Mouse (Mus musculus) monocyte, adult 2 months (primary cell): ENCODE measurements around the gene Boll.

Experiments
- DNase-seq, 2 experiments: peaks; one replicate each; pipeline ENCODE4 v3.0.0; 2022; ENCODE audit warnings: low spot score in 2 of 2, low read depth in 1 of 2

Gene Boll

GRCm38 (mm10) chr1:55239237-55239636 is 124.0 kb downstream of the Boll start:
- no peak for DNase-seq

- no peak for DNase-seq
Observed at GRCm38 (mm10) chr1:55238496-55238895, 124.8 kb downstream of the Boll start.

GRCm38 (mm10) chr1:55237643-55238161 is 125.6 kb downstream of the Boll start:
- DNase-seq, result no peak

GRCm38 (mm10) chr1:55236890-55237642 is 126.2 kb downstream of the Boll start, which contains the start of gene Mars2:
TSS of gene Mars2 (plus strand) at chr1:55237177.
- DNase-seq, result peak; percentile 81 to 90

- no peak for DNase-seq
Observed at GRCm38 (mm10) chr1:55236487-55236886, 126.8 kb downstream of the Boll start.

- no peak for DNase-seq
Observed at GRCm38 (mm10) chr1:55234910-55235520, 128.3 kb downstream of the Boll start.

- no peak for DNase-seq
Observed at GRCm38 (mm10) chr1:55228256-55228884, 134.9 kb downstream of the Boll start.

- DNase-seq, result no peak
Observed at GRCm38 (mm10) chr1:55227376-55227775, 135.9 kb downstream of the Boll start.

- DNase-seq, result no peak
Observed at GRCm38 (mm10) chr1:55226011-55226857, 137.0 kb downstream of the Boll start, which contains the start of gene Rftn2. TSS of gene Rftn2 (minus strand) at chr1:55226782.

- no peak for DNase-seq
Observed at GRCm38 (mm10) chr1:55225398-55225797, 137.9 kb downstream of the Boll start.

GRCm38 (mm10) chr1:55224111-55224510 is 139.2 kb downstream of the Boll start:
- no peak for DNase-seq

- no peak for DNase-seq
Observed at GRCm38 (mm10) chr1:55223026-55223425, 140.2 kb downstream of the Boll start.

- no peak for DNase-seq
Observed at GRCm38 (mm10) chr1:55221352-55221751, 141.9 kb downstream of the Boll start.

- DNase-seq, result no peak
Observed at GRCm38 (mm10) chr1:55217191-55217590, 146.1 kb downstream of the Boll start.

- DNase-seq, result peak; percentile 16 to 48
Observed at GRCm38 (mm10) chr1:55215185-55215813, 148.0 kb downstream of the Boll start.

- no peak for DNase-seq
Observed at GRCm38 (mm10) chr1:55213936-55214335, 149.3 kb downstream of the Boll start.

GRCm38 (mm10) chr1:55213475-55213874 is 149.8 kb downstream of the Boll start:
- no peak for DNase-seq

GRCm38 (mm10) chr1:55212771-55213170 is 150.5 kb downstream of the Boll start:
- no peak for DNase-seq

- DNase-seq, result no peak
Observed at GRCm38 (mm10) chr1:55211081-55211480, 152.2 kb downstream of the Boll start.

- peak in 1 of 2 experiments; percentile 6 for DNase-seq
Observed at GRCm38 (mm10) chr1:55210202-55210965, 152.9 kb downstream of the Boll start.
